Mouse (Mus musculus) thymus, adult 18-20 months (tissue): ENCODE results near the gene Gm10778.

Experiments
- DNase-seq, 2 experiments: peaks; one replicate each; pipeline ENCODE4 v3.0.0; 2022; ENCODE audit warnings: mixed read lengths in 2 of 2

Gm10778 gene

DNA sequence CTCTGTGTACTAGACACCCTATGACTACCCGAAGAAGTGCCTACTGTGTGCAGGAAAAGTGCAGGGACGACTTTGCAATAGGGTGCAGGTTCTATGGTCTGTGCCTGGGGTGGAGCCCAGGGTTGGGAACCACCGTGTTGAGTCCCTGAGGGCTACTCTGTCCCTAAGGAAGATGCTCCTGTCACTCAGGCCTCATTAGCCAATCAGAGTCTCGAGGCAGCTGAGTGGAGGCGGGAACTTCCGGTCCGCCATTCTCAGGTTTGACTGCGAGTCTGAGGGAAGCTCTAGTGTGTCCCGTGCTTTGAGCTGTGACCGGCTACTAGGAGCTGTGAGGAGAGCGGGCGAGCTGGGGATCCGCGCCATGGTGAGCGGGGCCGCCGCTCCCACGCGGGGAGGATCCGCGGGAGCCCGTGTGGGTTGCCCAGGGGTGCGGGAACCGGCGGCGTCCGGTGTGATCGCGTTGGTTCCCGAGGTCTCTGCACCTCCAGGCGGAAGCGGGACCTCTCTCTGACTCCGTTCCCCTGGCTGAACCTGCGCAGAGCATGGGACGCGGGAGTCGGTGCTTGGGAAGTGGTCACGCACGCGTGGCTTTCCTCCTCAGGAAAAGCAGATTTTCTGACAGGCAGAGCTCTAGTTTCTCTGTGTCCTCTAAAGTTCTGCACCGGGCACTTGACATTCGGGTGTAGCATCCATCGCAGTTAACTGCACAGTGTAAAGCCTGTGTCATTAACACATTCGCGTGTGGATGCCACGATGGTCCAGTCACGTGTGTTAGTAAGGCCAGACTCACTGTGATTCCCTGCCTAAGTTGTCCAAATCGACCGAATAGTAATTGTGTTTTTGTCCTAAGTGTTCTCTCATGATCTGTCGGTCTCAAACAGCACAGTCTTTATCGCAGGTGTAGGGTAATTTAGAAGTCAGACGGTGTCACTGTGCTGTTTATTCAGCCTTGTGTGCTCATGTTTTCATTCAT is at the start of gene Gm10778:
Gene Gm10778 (plus strand): TSS at position 257 of the 973 bp plus-strand sequence.
- DNase-seq = peak; percentile 57 to 76

DNA sequence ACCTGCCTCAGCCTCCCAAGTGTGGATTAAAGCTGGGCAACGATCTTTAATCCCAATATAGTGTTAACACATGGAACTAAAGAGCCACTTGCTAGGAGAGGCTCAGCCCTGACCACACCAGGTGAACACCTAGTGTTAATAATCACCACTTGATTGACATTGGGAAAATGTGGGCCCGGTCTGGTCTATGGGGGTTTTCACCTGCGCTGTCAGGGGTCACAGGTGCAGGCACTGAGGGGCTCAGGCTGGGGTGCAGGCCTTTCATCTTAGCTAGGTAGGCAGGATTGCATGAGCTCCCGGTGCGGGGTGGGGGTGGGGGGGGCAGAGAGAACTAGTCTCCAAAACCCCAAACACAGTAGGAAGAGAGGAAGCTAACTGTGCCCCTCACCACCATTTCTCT is 49.2 kb upstream of the Gm10778 start:
- peak in 1 of 2 experiments; percentile 47 for DNase-seq

DNA sequence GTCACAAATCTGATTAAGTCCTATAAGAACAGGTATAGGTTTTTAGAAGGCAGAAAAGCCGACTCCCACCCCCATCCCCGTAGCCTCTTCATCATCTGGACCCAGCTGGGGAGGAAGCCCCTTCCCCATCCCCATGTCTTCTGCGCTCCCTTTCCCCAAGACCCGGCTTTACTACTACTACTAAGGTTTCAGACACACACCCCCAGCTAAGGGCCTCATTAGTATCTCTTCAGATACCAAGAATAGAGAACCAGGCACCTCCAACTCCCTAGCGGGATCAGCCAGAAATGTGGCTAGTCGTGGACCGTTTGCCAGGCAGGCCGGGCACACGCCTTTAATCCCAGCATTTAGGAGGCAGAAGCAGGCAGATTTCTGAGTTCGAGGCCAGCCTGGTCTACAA is 48.8 kb upstream of the Gm10778 start:
- no peak for DNase-seq

DNA sequence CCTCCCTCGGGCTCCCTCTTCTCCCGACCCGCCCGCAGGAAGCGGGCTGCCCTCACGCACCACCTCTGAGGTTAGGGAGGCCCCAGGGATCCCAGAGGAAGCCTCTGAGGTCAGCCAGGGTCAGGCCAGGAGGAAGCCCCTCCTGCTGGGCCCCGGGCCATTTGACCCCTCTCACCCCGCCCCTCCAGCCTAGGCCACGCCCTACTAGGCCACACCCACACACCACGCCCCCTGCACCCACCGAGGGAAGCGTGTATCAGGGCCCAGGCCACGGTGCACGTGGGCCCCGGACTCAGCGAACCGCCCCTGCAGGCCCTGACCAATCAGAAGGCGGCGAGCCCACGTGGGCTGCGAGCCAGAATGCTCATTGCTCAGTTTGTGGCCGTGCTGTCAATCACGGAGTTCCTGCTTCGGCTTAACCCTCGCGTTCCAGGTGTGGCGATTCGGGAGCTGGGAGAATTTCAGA is 48.1 kb upstream of the Gm10778 start, which contains the start of gene Tle6:
Gene Tle6 (minus strand): TSS at position 336 of the 466 bp plus-strand sequence.
- peak; percentile 88 to 95 for DNase-seq

DNA sequence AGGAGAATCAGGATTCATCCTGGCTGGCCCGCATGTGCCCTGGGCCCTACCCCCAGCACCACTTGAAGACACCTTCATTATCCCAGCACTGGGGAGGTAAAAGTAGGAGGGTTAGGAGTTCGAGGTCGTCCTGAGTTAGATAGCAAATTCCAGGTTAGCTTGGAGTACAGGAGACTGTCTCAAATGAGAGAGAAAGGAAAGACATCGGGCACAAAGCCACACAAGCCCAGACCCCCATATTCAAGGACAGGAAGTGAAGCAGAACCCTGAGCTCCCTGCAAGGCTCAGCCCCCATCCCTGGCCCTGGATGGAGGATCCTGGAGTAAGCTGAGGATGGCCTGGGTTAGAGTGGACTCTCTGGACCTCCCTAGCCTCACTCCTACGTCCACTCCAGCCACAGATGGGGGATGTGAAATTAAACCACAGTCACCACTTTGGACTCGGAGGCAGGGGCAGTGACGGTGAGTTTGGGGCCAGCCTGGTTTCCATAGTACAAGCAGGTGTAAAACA is 47.4 kb upstream of the Gm10778 start:
- no peak for DNase-seq

DNA sequence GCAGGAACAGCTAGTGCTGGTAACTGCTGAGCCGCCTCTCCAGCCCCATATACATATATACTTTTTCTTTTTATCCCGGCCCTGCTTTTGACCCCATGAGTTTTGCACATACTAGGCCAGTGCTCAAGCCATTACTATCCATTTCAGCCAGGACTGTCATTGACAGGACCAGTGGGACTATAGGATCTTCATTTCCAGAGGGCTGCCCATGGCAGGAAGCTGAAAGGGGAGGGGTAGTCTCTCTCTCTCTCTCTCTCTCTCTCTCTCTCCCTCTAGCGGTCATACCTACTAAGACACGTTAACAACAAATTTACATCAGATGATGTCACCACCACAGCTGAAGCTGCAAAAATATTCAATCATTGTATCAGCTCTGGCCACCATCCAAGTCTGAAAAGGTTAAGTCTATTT is 46.1 kb upstream of the Gm10778 start:
- peak in 1 of 2 experiments; percentile 52 for DNase-seq

DNA sequence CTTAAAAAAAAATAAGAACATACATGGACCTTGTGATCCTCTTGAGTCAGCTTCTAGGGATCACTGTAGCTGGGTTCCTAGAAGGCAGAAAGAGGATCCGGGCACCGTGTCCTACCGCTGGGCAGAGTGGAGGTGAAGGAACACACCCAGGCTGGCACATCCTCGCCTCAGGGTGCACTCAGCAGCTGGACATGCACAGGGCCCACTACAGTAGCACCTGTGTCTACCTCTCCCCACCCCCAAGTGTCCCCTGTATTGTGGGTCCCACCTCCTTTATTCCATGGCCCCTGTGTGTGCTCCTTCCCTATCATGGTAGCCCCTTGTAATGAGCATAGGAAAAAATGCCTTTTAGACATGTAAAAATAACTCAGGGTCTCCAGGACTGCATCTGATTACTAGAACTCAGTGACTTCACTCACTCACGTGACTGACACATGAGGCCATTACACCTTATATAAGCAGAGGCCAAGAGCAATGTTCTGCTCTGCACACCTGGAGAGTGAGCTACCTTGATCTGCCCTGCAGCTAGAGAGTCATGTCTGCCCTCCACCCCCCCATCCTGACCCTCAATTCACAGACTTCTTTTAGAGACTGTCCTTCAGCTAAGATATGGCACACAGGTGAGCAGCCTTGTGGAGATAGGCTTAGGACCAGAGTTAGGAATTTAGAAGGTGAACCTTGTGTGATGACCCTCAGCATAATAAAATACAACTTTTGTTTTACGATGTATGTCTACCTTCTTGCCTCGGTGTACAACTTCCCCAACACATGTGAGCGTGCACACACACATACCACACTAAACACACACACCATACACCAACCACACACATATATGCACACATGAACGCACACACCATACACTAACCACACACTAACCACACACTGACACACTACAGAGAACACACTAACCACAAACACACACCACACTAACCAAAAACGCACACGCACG is 44.6 kb upstream of the Gm10778 start:
- DNase-seq = no peak

DNA sequence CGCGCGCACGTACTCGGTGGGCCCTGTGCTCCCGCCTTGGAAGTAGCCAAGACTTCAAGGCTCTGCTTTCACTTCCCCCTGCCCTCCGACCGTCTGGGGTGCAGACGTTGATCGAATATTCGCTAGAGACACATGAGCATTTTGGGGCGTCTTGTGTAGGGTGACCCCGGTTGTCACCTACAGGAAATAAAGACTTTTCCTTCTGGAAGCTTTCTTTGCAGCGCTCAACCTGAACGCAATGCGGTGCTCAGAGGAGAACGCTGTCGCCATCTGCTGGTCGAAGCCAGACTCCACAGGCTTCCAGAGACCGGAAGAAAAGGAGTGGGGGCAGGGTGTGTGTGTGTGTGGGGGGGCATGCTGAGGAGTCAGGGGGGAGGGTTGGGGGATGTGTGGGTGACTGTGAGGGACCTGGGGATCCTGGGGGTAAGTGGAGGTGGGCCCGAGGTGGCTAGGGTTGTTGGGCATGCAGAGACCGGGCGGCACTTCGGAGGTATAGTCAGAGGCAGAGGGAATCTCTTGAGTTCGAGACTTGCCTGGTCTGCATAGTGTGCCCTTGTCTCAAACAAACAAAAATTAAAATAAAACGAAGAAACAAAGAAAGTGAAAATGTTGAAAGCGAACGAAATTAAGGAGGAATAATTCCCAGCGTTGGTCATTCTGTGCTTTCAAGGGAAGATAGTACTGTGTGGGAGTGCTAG is 43.7 kb upstream of the Gm10778 start:
- peak; percentile 79 to 83 for DNase-seq

DNA sequence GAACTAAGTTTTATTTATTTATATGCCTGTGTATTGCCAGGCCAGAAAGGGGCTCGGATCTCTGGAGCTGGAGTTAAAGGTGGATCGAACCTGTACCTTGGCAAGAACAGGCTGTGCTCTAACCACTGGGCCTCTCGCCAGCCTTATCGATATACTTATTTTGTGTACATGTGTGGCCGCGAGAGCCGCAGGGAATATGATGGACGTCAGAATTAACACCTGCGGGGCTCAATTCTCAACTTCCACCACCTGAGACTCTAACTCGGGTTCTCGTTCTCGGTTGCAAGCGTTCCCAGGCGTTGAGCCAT is 43.2 kb upstream of the Gm10778 start:
- no peak for DNase-seq

DNA sequence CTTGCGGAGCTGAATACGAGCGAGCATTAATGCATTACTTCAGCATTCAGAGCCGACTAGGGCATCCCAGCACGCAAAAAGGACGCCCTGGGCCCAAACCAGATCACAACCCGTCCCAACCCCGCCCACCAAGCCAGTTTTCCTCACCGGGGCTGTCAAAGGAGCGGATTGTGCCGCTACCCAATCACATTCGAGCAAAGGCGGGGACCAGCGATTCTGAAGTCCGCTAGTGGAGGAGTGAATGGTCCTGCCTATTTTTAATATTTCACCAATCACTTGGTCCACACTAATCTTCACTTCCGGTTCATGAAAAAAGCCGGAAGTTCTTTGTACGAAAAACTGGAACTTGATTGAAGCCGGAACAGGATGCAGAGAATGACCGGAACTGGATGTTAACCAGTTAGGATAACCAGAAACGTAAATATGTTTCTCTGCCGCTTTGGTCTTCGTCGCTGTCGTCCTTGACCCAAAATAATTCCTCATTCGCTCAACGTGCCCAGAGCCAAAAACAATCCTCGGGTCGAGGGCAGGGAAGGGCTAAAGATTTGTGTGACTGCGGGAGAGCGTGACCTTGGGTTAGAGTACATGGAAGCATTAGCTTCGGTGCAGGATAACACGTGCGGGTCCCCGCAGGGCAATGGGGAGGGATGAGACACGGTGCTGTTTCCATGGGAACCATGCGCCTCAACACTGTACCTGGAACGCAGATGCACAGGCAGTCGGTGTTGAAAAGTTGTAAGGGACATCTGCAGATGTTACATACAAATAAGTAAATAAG is 42.7 kb upstream of the Gm10778 start, which contains the start of gene BC025920:
Gene BC025920 (plus strand): TSS at position 297 of the 778 bp plus-strand sequence.
- peak; percentile 75 to 86 for DNase-seq

DNA sequence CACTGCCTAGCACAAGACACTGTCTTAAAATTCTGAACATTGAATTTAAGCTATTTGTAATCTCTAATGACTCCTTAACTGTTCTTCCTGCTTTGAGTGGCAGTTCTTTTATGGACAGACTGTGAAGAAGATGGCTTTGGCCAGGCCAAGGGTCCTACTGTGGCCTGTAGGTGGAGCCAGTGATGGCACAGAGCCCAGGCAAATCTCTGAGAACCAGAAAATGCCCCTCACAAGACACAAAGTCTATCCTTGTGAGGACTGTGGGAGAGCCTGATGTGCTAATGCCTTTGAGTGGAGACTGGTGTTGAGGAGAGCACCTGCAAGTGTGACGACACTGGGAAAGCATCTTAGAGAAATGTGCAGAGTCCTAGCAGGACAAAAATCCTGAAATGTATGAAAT is 40.6 kb upstream of the Gm10778 start:
- DNase-seq = no peak

DNA sequence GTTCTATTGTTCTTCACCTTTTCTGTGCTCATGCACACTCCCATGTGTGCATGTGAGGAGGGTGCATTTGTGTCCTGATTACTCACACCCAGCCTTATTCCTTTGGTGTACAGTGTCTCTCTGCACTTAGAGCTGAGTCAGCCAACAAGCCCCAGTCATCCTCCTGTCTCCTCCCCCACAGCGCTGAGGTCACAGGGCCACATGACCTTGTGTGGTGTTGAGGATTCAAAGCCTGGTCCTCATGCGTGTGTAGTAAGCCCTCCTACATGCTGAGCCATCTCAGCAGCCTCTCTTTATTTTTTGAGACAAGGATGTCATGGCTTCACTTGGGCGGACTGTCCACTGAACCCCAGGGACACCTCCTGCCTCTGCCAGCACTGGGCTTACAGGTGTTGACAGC is 36.1 kb upstream of the Gm10778 start:
- no peak for DNase-seq

DNA sequence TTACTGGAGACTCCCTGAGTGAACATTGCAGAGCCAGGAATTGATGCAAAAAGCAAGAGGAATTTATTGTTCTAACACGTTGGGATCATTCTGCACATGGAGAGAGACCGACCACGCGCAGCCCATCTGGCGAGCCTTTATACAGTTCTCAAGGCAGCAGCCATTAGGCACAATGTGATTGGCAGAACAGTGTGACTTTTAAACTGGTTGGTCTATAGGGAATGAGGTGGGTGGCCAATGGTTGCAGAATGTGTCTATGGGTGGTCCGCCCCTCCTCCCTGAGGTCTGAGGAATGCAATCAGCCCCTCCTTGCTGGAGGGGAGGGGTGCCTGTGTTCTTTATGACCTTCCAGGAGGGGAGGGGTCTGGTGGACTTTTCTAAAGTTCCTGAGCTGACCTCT is 33.4 kb upstream of the Gm10778 start:
- no peak for DNase-seq

DNA sequence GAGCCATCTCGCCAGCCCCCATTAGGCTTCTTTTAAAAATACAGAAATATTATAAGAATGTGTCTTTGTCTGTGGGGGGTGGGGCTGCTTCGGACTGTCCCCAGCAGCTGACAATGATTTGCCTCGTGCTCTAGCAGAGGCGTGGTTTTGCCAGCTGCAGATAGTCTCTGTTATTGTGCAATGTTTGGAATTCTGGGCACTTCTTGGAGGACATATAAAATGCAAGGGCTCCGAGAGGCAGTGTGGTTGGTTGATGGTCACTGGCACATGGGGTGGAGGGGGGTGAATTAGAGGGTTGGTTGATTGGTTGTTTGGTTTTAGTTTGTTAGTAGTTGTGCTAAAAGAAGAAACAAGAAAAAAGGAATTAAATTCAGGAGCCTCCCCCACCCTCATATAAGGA is 28.9 kb upstream of the Gm10778 start:
- DNase-seq = no peak

DNA sequence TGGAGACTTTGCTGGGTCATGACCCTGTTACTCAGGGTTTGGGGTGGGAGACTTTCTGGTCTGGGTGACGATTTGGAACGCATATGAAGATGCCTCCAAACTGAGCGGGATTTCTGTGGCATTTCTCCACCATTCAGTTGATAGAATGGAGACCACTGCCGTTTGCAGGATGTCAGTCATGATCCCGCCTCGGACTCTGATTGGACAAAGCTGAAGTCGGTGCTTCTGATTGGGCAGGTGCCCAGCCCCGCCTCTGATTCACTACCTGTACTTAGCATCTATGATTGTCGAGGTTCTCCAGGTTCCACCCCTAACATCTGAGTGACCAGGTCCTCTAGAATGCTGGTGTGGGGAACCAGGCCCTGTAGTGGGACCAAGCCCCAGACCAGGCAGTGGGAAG is 28.1 kb upstream of the Gm10778 start:
- no peak for DNase-seq

DNA sequence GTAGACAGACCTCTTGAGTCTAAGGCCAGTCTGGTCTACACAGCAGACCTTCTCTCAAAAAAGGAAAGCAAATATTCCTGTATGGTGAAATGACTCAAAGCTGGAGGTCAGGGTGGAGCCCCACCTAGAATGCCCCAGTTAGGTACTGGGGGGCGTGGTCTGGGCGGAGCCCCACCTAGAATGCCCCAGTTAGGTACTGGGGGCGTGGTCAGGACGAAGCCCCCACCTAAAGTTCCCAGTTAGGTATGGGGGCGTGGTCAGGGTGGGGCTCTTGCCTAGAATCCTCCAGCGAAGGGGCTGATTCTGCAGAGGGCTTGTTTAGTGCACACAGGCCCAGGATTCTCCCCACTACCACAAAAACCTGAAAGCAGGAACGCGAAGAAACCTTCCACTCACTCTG is 25.4 kb upstream of the Gm10778 start:
- DNase-seq = no peak

DNA sequence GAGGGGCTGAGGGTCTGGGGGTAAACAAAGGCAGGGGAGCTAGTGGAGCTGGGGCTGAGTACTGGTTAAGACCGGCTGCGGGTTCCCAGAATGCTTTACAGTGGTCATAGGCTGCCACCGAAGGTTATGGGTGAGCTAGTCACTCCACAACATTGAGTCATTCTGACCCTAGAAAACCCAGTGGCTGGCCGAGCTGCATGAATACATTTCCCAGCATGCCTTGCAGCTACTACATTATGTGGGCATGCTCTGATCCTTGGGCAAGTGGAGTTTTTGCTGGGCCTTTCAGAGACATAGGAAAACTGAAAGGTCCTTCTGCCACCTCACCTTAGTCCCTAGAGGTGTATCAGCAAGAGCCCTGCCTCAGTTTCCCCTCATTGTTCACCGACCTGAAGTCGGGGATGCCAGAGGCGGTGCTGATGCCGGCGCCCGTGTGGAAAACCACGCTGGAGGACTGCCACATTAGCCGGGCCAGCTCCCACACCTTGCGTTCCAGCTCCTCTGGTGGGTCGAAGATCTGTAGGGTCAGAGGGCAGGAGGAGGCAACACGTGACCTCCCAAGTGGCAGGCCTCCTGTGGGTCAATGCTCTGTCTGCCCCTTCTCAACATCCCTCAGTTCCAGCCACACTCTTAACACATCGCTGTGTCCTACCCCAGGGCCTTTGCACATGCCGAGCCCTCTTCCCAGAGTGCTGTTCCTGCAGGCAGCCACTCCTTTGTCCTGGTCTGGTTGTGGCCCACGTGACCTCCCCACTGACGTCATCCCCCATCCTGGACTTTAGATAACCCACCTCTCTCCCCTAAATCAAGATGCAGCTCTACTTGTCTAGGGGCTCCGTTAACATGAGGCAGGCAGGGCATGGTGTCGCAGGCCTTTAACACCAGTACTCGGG is 22.5 kb upstream of the Gm10778 start:
- no peak for DNase-seq

DNA sequence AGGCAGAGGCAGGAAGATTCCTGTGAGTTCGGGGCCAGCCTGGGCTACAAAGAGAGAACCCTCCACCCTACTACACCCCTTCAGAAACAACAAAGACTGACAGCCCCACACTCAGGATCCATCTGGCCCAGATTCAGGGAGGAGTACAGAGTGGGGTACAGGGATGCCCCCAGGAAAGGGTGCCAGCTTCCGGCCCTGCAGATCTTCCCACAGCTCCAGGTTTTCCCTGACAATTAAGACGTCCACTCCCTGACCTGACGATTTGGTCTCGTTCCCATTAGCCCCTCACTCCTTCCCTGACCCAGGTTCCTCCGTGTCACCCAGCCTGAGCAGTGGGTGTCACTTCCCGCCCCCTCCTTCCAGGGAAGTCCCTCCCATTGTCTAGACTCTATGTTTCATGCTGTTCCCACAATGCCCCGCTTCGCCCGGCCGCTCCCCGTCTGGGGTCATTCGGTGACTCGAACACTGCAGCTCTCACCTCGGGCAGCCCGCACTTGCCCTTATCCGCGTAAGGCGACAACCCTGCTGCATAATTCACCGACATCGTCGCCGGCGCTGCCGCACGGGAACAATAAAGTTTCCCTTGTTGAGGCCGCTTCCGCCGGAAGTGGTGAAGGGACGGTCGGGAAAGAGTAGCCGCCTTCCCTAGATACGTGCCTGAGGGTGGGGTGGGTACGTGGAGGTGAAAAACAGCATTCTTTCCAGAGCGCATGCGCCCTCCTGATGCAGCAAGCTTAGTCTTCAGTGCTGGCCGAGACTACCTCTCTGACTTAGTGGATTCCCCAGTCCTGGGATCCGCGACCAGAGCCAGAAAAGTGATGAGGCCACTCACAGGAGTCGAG is 21.6 kb upstream of the Gm10778 start, which contains the start of gene Sirt6:
Gene Sirt6 (minus strand): TSS at position 804 of the 842 bp plus-strand sequence.
- DNase-seq = peak; percentile 89 to 94

DNA sequence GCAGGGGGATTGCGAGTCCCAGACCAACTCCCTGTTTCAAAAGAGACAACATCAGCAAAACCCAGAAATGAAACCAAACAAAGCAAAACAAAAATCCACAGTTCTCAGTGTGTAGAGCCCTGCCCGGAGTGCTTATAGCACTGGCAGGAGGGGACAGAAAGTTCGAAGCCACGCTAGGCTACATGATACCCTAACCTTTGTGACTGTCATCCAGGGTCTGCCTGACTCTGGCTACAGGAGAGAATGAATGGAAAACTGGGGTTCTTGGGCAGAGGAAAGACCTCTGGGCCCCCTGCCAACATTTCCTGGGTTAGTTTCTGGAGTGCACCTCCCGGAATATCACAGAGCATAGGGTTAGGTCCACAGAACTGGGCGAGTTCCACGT is 21.0 kb upstream of the Gm10778 start:
- DNase-seq = no peak
